Mouse (Mus musculus) induced T-regulatory cell, adult 2 months (primary cell): ENCODE measurements at regions not wholly inside any gene's neighbourhood (a gene's known extent, or its start where the extent isn't known, plus 50 kb on each side); places are given as distances from the start of the nearest gene placed in this dataset.

ENCODE experiments used
- DNase-seq: peaks from one replicate; pipeline ENCODE4 v3.0.0-alpha.2; 2012; ENCODE audit warnings: low read depth

- DNase-seq: no peak
Measured at GRCm38 (mm10) chr11:14136142-14136541, 462.9 kb upstream of the Pom121l12 start.

GRCm38 (mm10) chr11:14142376-14142775 lies 456.7 kb upstream of the Pom121l12 start:
- DNase-seq: peak; percentile 4

DNA sequence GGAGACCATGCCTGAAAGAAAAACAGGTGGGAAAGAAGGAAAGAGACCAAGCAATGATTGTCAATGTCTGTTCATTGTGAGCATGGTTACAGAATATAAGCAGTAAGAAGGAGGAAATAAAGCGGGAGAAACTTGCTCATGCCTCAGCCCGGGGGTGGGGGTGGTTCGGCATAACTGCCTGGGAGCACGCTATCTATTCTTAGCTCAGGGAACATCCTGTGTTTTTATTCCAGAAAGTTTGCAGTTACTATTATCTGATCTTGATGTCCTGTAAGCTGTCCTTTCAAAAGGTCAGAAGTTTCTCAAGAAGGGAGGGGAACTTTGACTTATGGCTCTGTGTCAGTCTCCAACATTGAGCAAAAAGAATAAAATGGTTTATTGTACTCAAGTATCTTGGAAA lies 451.4 kb upstream of the Pom121l12 start:
- no peak for DNase-seq

- DNase-seq: no peak
Measured at GRCm38 (mm10) chr11:14159366-14159765, 439.7 kb upstream of the Pom121l12 start.

- no peak for DNase-seq
Measured at GRCm38 (mm10) chr11:14169478-14169877, 429.6 kb upstream of the Pom121l12 start.

DNA sequence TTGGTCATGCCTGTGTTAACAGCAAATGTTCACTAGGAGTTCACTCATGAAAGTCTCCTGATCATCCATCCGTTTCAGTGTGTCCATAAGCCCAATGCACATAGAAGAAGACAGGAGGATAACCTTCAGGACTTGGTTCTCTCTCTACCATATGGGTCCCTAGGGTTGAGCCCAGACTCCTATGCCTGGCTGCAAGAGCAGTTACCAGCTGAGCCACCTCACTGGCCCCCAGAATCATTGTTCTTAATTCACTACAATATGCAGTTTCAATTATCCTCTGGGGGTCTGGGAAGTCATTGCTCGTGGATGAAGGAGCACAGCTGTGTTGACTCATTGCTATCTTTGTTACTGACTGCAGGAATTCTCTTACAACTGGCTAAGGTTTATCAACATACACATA lies 424.5 kb upstream of the Pom121l12 start:
- no peak for DNase-seq

DNA sequence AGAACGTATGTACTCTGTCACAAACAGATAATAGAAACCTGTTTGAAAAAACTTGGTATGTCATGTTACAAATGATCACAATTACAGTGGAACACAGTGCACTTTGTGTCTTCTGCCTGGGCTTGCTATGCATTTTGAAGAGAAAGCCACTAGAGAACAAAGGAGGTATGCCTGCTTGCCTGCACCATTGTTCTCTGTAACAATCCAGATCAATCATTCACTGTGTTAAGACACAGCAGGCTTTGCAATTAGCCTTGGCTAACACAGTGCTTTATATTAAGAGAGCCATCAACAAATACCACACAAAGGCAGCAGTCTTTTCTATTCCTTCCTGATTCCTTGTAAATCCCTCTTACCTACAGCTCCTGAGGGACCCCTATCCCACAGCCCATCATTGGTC lies 417.1 kb upstream of the Pom121l12 start:
- DNase-seq: no peak

- DNase-seq: no peak
Measured at GRCm38 (mm10) chr11:14182466-14182865, 416.6 kb upstream of the Pom121l12 start.

GRCm38 (mm10) chr11:14183258-14183968 lies 415.7 kb upstream of the Pom121l12 start:
- DNase-seq: no peak

- no peak for DNase-seq
Measured at GRCm38 (mm10) chr11:14195081-14195480, 404.0 kb upstream of the Pom121l12 start.
